Mouse (Mus musculus): ENCODE measurements at regions not wholly inside any gene's neighbourhood (a gene's known extent, or its start where the extent isn't known, plus 50 kb on each side); places are given as distances from the start of the nearest gene placed in this dataset.

- no peaks in the 10 kb centered on the region for H3K9me3 ChIP-seq (replicated peaks)
- no peak for ATAC-seq (ENCODE audit: low FRiP score)
- no peak overlapping the region for H3K27ac ChIP-seq (replicated peaks)
These were observed 653.3 kb upstream of the Fam98a start for GRCm38 (mm10) chr17:76205082-76205481.

DNA sequence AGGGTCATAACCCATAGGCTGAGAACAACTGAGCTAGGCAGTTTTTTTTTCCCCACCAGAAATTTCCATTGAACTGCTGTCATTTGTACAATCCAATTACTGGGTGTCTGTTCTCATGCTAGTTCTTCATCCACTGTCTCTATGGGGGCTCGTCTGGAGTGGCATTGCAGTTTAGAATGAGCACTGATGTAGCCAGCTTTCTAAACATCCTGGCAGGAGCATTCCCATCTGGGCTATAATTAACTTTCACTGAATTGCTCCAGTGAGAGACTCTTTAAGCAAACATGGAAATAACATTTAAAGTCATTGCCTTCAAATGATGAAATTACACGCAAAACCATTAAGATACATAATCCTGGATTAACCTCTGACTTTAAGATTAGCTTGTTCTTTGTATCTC is 633.1 kb upstream of the Fam98a start:
- no peak for ATAC-seq (ENCODE audit: low FRiP score)
- H3K4me3 ChIP-seq (replicated peaks), result no peak overlapping the region
- H3K27ac ChIP-seq (replicated peaks), result no peak overlapping the region
- no peaks in the 10 kb centered on the region for H3K9me3 ChIP-seq (replicated peaks)
- H3K4me2 ChIP-seq, result no peak overlapping the region
- no peaks in the 10 kb centered on the region for H3K4me1 ChIP-seq
- 30% methylated on average over 2 of the region's 2 CpGs for WGBS
- H3K36me3 ChIP-seq, result no peaks in the 10 kb centered on the region
- no peaks in the 10 kb centered on the region for H3K27me3 ChIP-seq (replicated peaks)
- H3K9ac ChIP-seq (replicated peaks), result no peak overlapping the region

More at GRCm38 (mm10) chr17:76205082-76205481, 653.3 kb upstream of the Fam98a start:
- no peak overlapping the region for H3K9ac ChIP-seq (replicated peaks)
- no peaks in the 10 kb centered on the region for H3K27me3 ChIP-seq (replicated peaks)
- H3K4me3 ChIP-seq (replicated peaks), result no peak overlapping the region
- no peaks in the 10 kb centered on the region for H3K36me3 ChIP-seq
- no peaks in the 10 kb centered on the region for H3K4me1 ChIP-seq
- H3K4me2 ChIP-seq, result no peak overlapping the region

GRCm38 (mm10) chr17:76136660-76137495 is 585.1 kb upstream of the Fam98a start:
- no peaks in the 10 kb centered on the region for H3K9me3 ChIP-seq (replicated peaks)
- H3K27me3 ChIP-seq (replicated peaks), result no peaks in the 10 kb centered on the region
- no peak overlapping the region for H3K4me2 ChIP-seq
- no peak overlapping the region for H3K27ac ChIP-seq (replicated peaks)
- H3K4me3 ChIP-seq (replicated peaks), result no peak overlapping the region
- 0 out of 2 replicates have a peak, but pooled peaks have one; percentile 35 for ATAC-seq (ENCODE audit: low FRiP score)
- no peak overlapping the region for H3K9ac ChIP-seq (replicated peaks)
- no peaks in the 10 kb centered on the region for H3K36me3 ChIP-seq
- no peaks in the 10 kb centered on the region for H3K4me1 ChIP-seq

- Histone ChIP-seq H3K36me3 (no peaks in the 10 kb centered on the region), H3K4me1 (no peaks in the 10 kb centered on the region), H3K4me3 (replicated peaks) (no peak overlapping the region), H3K9me3 (replicated peaks) (no peaks in the 10 kb centered on the region; the same call in 1 of the 2 replicates), H3K4me2 (no peak overlapping the region), H3K27ac (replicated peaks) (no peak overlapping the region), H3K9ac (replicated peaks) (no peak overlapping the region), H3K27me3 (replicated peaks) (no peaks in the 10 kb centered on the region)
- no peak for ATAC-seq (ENCODE audit: low FRiP score)
- WGBS, result 74% methylated on average over 3 of the region's 3 CpGs
These were observed 582.3 kb upstream of the Fam98a start for GRCm38 (mm10) chr17:76134030-76134429.

- ATAC-seq (ENCODE audit: low FRiP score), result no peak
- H3K4me1 ChIP-seq, result 0 out of 2 replicates have a peak, but pooled peaks cover 3% of the 10 kb centered on the region
- no peak overlapping the region for H3K9ac ChIP-seq (replicated peaks)
- H3K27me3 ChIP-seq (replicated peaks), result no peaks in the 10 kb centered on the region
- no peaks in the 10 kb centered on the region for H3K9me3 ChIP-seq (replicated peaks)
- no peak overlapping the region for H3K27ac ChIP-seq (replicated peaks)
- no peak overlapping the region for H3K4me3 ChIP-seq (replicated peaks)
- WGBS, result 51% methylated on average over 5 of the region's 5 CpGs
- H3K4me2 ChIP-seq, result no peak overlapping the region
- no peaks in the 10 kb centered on the region for H3K36me3 ChIP-seq
These were observed 573.5 kb upstream of the Fam98a start for GRCm38 (mm10) chr17:76125260-76125659.

GRCm38 (mm10) chr17:76111315-76112195 is 559.8 kb upstream of the Fam98a start:
- Histone ChIP-seq H3K27ac (replicated peaks) (no peak overlapping the region), H3K9me3 (replicated peaks) (no peaks in the 10 kb centered on the region), H3K4me3 (replicated peaks) (no peak overlapping the region), H3K9ac (replicated peaks) (no peak overlapping the region), H3K36me3 (no peaks in the 10 kb centered on the region), H3K4me2 (no peak overlapping the region), H3K27me3 (replicated peaks) (peaks cover 25% of the 10 kb centered on the region), H3K4me1 (no peaks in the 10 kb centered on the region)
- peak; percentile 66; the same call in 1 of the 2 replicates for ATAC-seq (ENCODE audit: low FRiP score)
- 65% methylated on average over 9 of the region's 9 CpGs for WGBS

- Histone ChIP-seq H3K4me3 (replicated peaks) (no peak overlapping the region), H3K9ac (replicated peaks) (no peak overlapping the region), H3K4me1 (no peaks in the 10 kb centered on the region), H3K36me3 (no peaks in the 10 kb centered on the region), H3K27ac (replicated peaks) (no peak overlapping the region), H3K27me3 (replicated peaks) (peaks cover 30% of the 10 kb centered on the region), H3K9me3 (replicated peaks) (no peaks in the 10 kb centered on the region), H3K4me2 (no peak overlapping the region)
- ATAC-seq (ENCODE audit: low FRiP score), result no peak
- 81% methylated on average over 1 of the region's 1 CpGs for WGBS
These were observed 559.1 kb upstream of the Fam98a start for GRCm38 (mm10) chr17:76110856-76111255.

DNA sequence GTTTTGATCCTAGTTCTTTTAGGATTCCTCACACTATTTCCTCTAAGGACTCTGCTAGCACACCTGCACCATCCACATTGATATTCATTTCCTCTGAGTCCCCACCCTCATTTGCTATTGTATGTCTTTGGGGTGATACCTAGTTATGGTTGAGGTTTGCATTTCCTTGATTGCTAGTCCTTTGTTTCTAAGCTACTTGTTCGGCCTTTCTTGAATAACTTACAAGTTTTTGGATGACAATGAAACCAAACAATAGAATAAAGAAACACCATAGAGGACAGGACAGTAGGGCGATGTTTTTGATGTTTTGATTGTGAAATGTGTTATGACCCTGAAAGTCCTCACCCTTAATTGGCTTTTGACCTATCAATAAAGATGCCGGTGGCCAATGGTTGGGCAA is 531.8 kb upstream of the Fam98a start:
- ATAC-seq (ENCODE audit: low FRiP score), result no peak
- 89% methylated on average over 3 of the region's 3 CpGs for WGBS
- Histone ChIP-seq H3K27me3 (replicated peaks) (no peaks in the 10 kb centered on the region), H3K27ac (replicated peaks) (no peak overlapping the region), H3K9ac (replicated peaks) (no peak overlapping the region), H3K4me1 (no peaks in the 10 kb centered on the region), H3K4me2 (no peak overlapping the region), H3K36me3 (no peaks in the 10 kb centered on the region), H3K4me3 (replicated peaks) (no peak overlapping the region), H3K9me3 (replicated peaks) (no peaks in the 10 kb centered on the region)

- H3K9ac ChIP-seq (replicated peaks), result no peak overlapping the region
- H3K27ac ChIP-seq (replicated peaks), result no peak overlapping the region
- no peaks in the 10 kb centered on the region for H3K36me3 ChIP-seq
- no peaks in the 10 kb centered on the region for H3K9me3 ChIP-seq (replicated peaks)
- no peak overlapping the region for H3K4me2 ChIP-seq
- ATAC-seq (ENCODE audit: low FRiP score), result no peak
- no peak overlapping the region for H3K4me3 ChIP-seq (replicated peaks)
- H3K4me1 ChIP-seq, result no peaks in the 10 kb centered on the region
- 89% methylated on average over 2 of the region's 2 CpGs for WGBS
- H3K27me3 ChIP-seq (replicated peaks), result no peaks in the 10 kb centered on the region
These were observed 530.0 kb upstream of the Fam98a start for GRCm38 (mm10) chr17:76081780-76082179.

GRCm38 (mm10) chr17:76046438-76046837 is 494.7 kb upstream of the Fam98a start:
- Histone ChIP-seq H3K36me3 (no peaks in the 10 kb centered on the region), H3K4me3 (replicated peaks) (no peak overlapping the region), H3K4me1 (no peaks in the 10 kb centered on the region), H3K27me3 (replicated peaks) (no peaks in the 10 kb centered on the region), H3K4me2 (no peak overlapping the region), H3K9ac (replicated peaks) (no peak overlapping the region), H3K27ac (replicated peaks) (no peak overlapping the region), H3K9me3 (replicated peaks) (no peaks in the 10 kb centered on the region)
- 78% methylated on average over 1 of the region's 1 CpGs for WGBS
- no peak for ATAC-seq (ENCODE audit: low FRiP score)

GRCm38 (mm10) chr17:76032710-76033109 is 481.0 kb upstream of the Fam98a start:
- no peaks in the 10 kb centered on the region for H3K4me1 ChIP-seq
- no peak overlapping the region for H3K27ac ChIP-seq (replicated peaks)
- no peak overlapping the region for H3K4me2 ChIP-seq
- H3K9me3 ChIP-seq (replicated peaks), result no peaks in the 10 kb centered on the region
- H3K4me3 ChIP-seq (replicated peaks), result no peak overlapping the region
- H3K36me3 ChIP-seq, result no peaks in the 10 kb centered on the region
- no peak overlapping the region for H3K9ac ChIP-seq (replicated peaks)
- H3K27me3 ChIP-seq (replicated peaks), result no peaks in the 10 kb centered on the region
- 91% methylated on average over 1 of the region's 1 CpGs for WGBS
- no peak for ATAC-seq (ENCODE audit: low FRiP score)

- Histone ChIP-seq H3K4me3 (replicated peaks) (no peak overlapping the region), H3K9ac (replicated peaks) (no peak overlapping the region), H3K4me1 (no peaks in the 10 kb centered on the region), H3K9me3 (replicated peaks) (no peaks in the 10 kb centered on the region), H3K36me3 (no peaks in the 10 kb centered on the region), H3K27ac (replicated peaks) (no peak overlapping the region), H3K4me2 (no peak overlapping the region), H3K27me3 (replicated peaks) (no peaks in the 10 kb centered on the region)
- WGBS, result 70% methylated on average over 1 of the region's 1 CpGs
- ATAC-seq (ENCODE audit: low FRiP score), result no peak
These were observed 456.3 kb upstream of the Fam98a start for GRCm38 (mm10) chr17:76008011-76008410.

Measured in neural tube, embryonic 15.5 days (tissue).